Comparison of ENCODE assay signal across 25 mouse cellular contexts in the genomic region with DNA sequence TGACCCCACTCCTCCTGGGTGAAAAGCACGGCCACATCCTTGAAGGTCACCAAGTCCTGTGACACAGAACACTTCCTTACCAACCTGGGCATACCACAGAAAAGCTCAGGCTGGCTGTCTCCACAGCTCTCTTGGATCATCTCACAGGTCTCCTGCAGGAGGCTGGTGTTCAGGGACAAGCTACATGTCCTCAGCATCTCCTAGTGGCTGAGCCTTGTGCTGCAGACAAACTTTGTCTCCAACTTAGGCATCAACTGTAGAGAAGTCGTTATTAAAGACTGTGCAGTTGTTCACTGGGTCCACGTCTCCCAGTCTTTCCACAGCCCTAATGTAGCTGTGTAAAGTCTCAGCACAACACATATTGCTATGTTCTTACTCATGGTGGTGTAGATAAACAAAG. TPM values are rescaled to one million over a fixed set of nuclear protein-coding genes. Genes with fewer than 3 reads are reported as not detected.
DNase-seq lines count a peak whose midpoint lies in the region; ATAC-seq and TF ChIP-seq lines count a peak whose summit lies in the region.
"Had no signal": no experiment of that assay in that cellular context is flagged by ENCODE, and none has a peak within 500 bp of the region (broad histone marks: within the 10 kb centered on the region; RNA-seq: fewer than 3 reads in every experiment).

No protein-coding gene starts in this region.

- H3K27ac ChIP-seq in hindbrain, postnatal 0 days = no peak overlapping the region
- no peak overlapping the region for H3K27ac ChIP-seq in hindbrain, embryonic 10.5 days
- H3K27ac ChIP-seq in midbrain, postnatal 0 days (ENCODE audit: low read depth, low read length) = no peak overlapping the region
- no peak overlapping the region for H3K27ac ChIP-seq in midbrain, embryonic 11.5 days (ENCODE audit: low read depth, low read length)
- H3K27ac ChIP-seq: embryonic facial prominence, embryonic 15.5 days; forebrain, embryonic 10.5 days; hindbrain, embryonic 15.5 days; liver, embryonic 13.5 days; midbrain, embryonic 15.5 days had no signal

- H3K36me3 ChIP-seq in hindbrain, postnatal 0 days (ENCODE audit: insufficient read depth, low read length) = peaks cover 33% of the 10 kb centered on the region
- peaks cover 72% of the 10 kb centered on the region for H3K36me3 ChIP-seq in hindbrain, embryonic 10.5 days
- peaks cover 20% of the 10 kb centered on the region for H3K36me3 ChIP-seq in midbrain, postnatal 0 days (ENCODE audit: insufficient read depth, low read length)
- H3K36me3 ChIP-seq in midbrain, embryonic 11.5 days (ENCODE audit: control insufficient read depth, insufficient read depth, low read length) = peaks cover 25% of the 10 kb centered on the region
- H3K36me3 ChIP-seq: liver, embryonic 13.5 days had no signal

- no peak overlapping the region for H3K4me3 ChIP-seq in hindbrain, postnatal 0 days (ENCODE audit: low read length)
- H3K4me3 ChIP-seq in hindbrain, embryonic 10.5 days = no peak overlapping the region
- no peak overlapping the region for H3K4me3 ChIP-seq in midbrain, postnatal 0 days (ENCODE audit: low read depth, low read length)
- H3K4me3 ChIP-seq in midbrain, embryonic 11.5 days (ENCODE audit: low read depth, low read length) = no peak overlapping the region
- H3K4me3 ChIP-seq: embryonic facial prominence, embryonic 15.5 days; forebrain, embryonic 10.5 days; hindbrain, embryonic 15.5 days; liver, embryonic 13.5 days; midbrain, embryonic 15.5 days had no signal

- H3K4me1 ChIP-seq in hindbrain, postnatal 0 days (ENCODE audit: insufficient read depth, low read length) = peaks cover 6% of the 10 kb centered on the region; the same call in 1 of the 2 replicates
- peaks cover 18% of the 10 kb centered on the region for H3K4me1 ChIP-seq in hindbrain, embryonic 10.5 days (replicated peaks)
- H3K4me1 ChIP-seq in midbrain, postnatal 0 days (ENCODE audit: insufficient read depth, low read length) = peaks cover 7% of the 10 kb centered on the region; the same call in 1 of the 2 replicates
- H3K4me1 ChIP-seq in midbrain, embryonic 11.5 days (ENCODE audit: control insufficient read depth, insufficient read depth, low read length) = peaks cover 6% of the 10 kb centered on the region
- H3K4me1 ChIP-seq: liver, embryonic 13.5 days had no signal

- TF ChIP-seq CTCF in hindbrain, postnatal 0 days (IDR thresholded peaks at IDR 0.05; ENCODE audit: low read depth) = peak; percentile 42
- TF ChIP-seq CTCF in midbrain, postnatal 0 days (IDR thresholded peaks at IDR 0.05) = peak; percentile 24; the same call in 1 of the 2 replicates

- no peak overlapping the region for H3K4me2 ChIP-seq in hindbrain, postnatal 0 days (ENCODE audit: low read depth, low read length)
- no peak overlapping the region for H3K4me2 ChIP-seq in midbrain, postnatal 0 days (ENCODE audit: low read depth, low read length, poor library complexity, severe bottlenecking)
- H3K4me2 ChIP-seq in midbrain, embryonic 11.5 days = no peak overlapping the region
- H3K4me2 ChIP-seq: embryonic facial prominence, embryonic 15.5 days; hindbrain, embryonic 15.5 days; liver, embryonic 13.5 days; midbrain, embryonic 15.5 days had no signal

- no peak overlapping the region for H3K9ac ChIP-seq in hindbrain, postnatal 0 days (replicated peaks; ENCODE audit: low read length)
- H3K9ac ChIP-seq in midbrain, postnatal 0 days (replicated peaks; ENCODE audit: low read length, poor library complexity, severe bottlenecking) = no peak overlapping the region
- H3K9ac ChIP-seq in midbrain, embryonic 11.5 days (ENCODE audit: low read length) = no peak overlapping the region
- H3K9ac ChIP-seq: embryonic facial prominence, embryonic 15.5 days; hindbrain, embryonic 15.5 days; liver, embryonic 13.5 days; midbrain, embryonic 15.5 days had no signal

- DNase-seq in hindbrain, postnatal 0 days (ENCODE audit: low spot score) = no peak
- no peak for DNase-seq in hindbrain, embryonic 10.5 days (ENCODE audit: low spot score)
- no peak for DNase-seq in midbrain, postnatal 0 days (ENCODE audit: low spot score)
- no peak for DNase-seq in midbrain, embryonic 11.5 days (ENCODE audit: low spot score, missing footprints)
- DNase-seq in brain, adult 2 months (ENCODE audit: low read depth, low spot score) = peak; percentile 16
- peak; percentile 52 for DNase-seq in thymus, postnatal 4 days
- DNase-seq in heart, postnatal 25 days (ENCODE audit: low spot score) = no peak
- no peak for DNase-seq in kidney, adult 8-10 months
- DNase-seq: adrenal gland, postnatal 14 days; cerebellum, postnatal 10 days; embryo, embryonic 11 days; gastrocnemius, postnatal 14 days; liver, embryonic 13.5 days had no signal

- WGBS in hindbrain, postnatal 0 days = 80% methylated on average over 3 of the region's 3 CpGs
- 88% methylated on average over 3 of the region's 3 CpGs for WGBS in hindbrain, embryonic 10.5 days
- 85% methylated on average over 3 of the region's 3 CpGs for WGBS in midbrain, postnatal 0 days
- 81% methylated on average over 3 of the region's 3 CpGs for WGBS in midbrain, embryonic 11.5 days

- ATAC-seq in hindbrain, postnatal 0 days = no peak
- ATAC-seq in midbrain, postnatal 0 days (ENCODE audit: low FRiP score) = no peak
- ATAC-seq in midbrain, embryonic 11.5 days (ENCODE audit: low FRiP score) = no peak
- ATAC-seq: lung, postnatal 0 days; midbrain, embryonic 15.5 days had no signal

- intact Hi-C loops in heart, postnatal 25 days (cut with DNase I) = no loop called here

- 0 out of 2 replicates have a peak, but pooled peaks cover 5% of the 10 kb centered on the region for H3K9me3 ChIP-seq in hindbrain, postnatal 0 days (ENCODE audit: low read length)
- H3K9me3 ChIP-seq in hindbrain, embryonic 10.5 days = no peaks in the 10 kb centered on the region; the same call in 1 of the 2 replicates
- H3K9me3 ChIP-seq in midbrain, postnatal 0 days (ENCODE audit: low read length) = no peaks in the 10 kb centered on the region
- no peaks in the 10 kb centered on the region for H3K9me3 ChIP-seq in midbrain, embryonic 11.5 days (ENCODE audit: control insufficient read depth, low read length)
- H3K9me3 ChIP-seq: embryonic facial prominence, embryonic 15.5 days; hindbrain, embryonic 15.5 days; liver, embryonic 13.5 days; midbrain, embryonic 15.5 days had no signal

- H3K27me3 ChIP-seq in hindbrain, postnatal 0 days (ENCODE audit: insufficient read depth, low read length) = no peaks in the 10 kb centered on the region
- H3K27me3 ChIP-seq in hindbrain, embryonic 10.5 days (ENCODE audit: insufficient read depth, poor library complexity, severe bottlenecking) = no peaks in the 10 kb centered on the region
- no peaks in the 10 kb centered on the region for H3K27me3 ChIP-seq in midbrain, postnatal 0 days (ENCODE audit: insufficient read depth, low read length)
- H3K27me3 ChIP-seq in midbrain, embryonic 11.5 days (ENCODE audit: control insufficient read depth, insufficient read depth, low read length) = no peaks in the 10 kb centered on the region
- H3K27me3 ChIP-seq: embryonic facial prominence, embryonic 15.5 days; hindbrain, embryonic 15.5 days; liver, embryonic 13.5 days; midbrain, embryonic 15.5 days had no signal

RNA-seq across cellular contexts. Expression of a gene that starts 3.7 kb away (rescaled TPM):
- total RNA-seq in hindbrain, postnatal 0 days (2014; rRNA removed) = 3.5 and 4.0 TPM in 2 replicates
- 6.2 and 7.3 TPM in 2 replicates for polyA plus RNA-seq in hindbrain, postnatal 0 days (2015; fragmentation: Nextera tagmentation; extraction: Ambion mirVana)
- polyA plus RNA-seq in hindbrain, embryonic 10.5 days (2016; fragmentation: Nextera tagmentation; extraction: Ambion mirVana) = 11.9 and 12.8 TPM in 2 replicates
- total RNA-seq in midbrain, postnatal 0 days (2014; rRNA removed) = 7.2 and 8.0 TPM in 2 replicates
- 7.5 and 8.0 TPM in 2 replicates for polyA plus RNA-seq in midbrain, postnatal 0 days (2015; fragmentation: Nextera tagmentation; extraction: Ambion mirVana)
- 18.7 and 20.6 TPM in 2 replicates for polyA plus RNA-seq in midbrain, embryonic 11.5 days (2014; fragmentation: Nextera tagmentation; extraction: Ambion mirVana)
- total RNA-seq in heart, postnatal 25 days (2021) = 1 to 10 TPM in 1 of 2 experiments, under 1 TPM in 1; 0.86 to 1.1 TPM
- total RNA-seq: megakaryocyte, adult 5-6 weeks; MEL had no signal

RNA-seq across cellular contexts. Expression of a gene that starts 32.2 kb away (rescaled TPM):
- 15.8 and 24.3 TPM in 2 replicates for total RNA-seq in hindbrain, postnatal 0 days (2014; rRNA removed)
- 28.0 and 29.2 TPM in 2 replicates for polyA plus RNA-seq in hindbrain, postnatal 0 days (2015; fragmentation: Nextera tagmentation; extraction: Ambion mirVana)
- polyA plus RNA-seq in hindbrain, embryonic 10.5 days (2016; fragmentation: Nextera tagmentation; extraction: Ambion mirVana) = 27.0 and 27.8 TPM in 2 replicates
- total RNA-seq in midbrain, postnatal 0 days (2014; rRNA removed) = 27.9 and 29.1 TPM in 2 replicates
- polyA plus RNA-seq in midbrain, postnatal 0 days (2015; fragmentation: Nextera tagmentation; extraction: Ambion mirVana) = 33.9 and 35.5 TPM in 2 replicates
- polyA plus RNA-seq in midbrain, embryonic 11.5 days (2014; fragmentation: Nextera tagmentation; extraction: Ambion mirVana) = 35.5 and 39.0 TPM in 2 replicates
- total RNA-seq in heart, postnatal 25 days (2021) = 1 to 10 TPM; 3.3 to 3.7 TPM
- total RNA-seq: MEL had no signal

RNA-seq across cellular contexts. Expression of a gene that starts 33.3 kb away (rescaled TPM):
- not detected in 2 replicates for total RNA-seq in hindbrain, postnatal 0 days (2014; rRNA removed)
- polyA plus RNA-seq in hindbrain, postnatal 0 days (2015; fragmentation: Nextera tagmentation; extraction: Ambion mirVana) = not detected in 2 replicates
- not detected in 2 replicates for polyA plus RNA-seq in hindbrain, embryonic 10.5 days (2016; fragmentation: Nextera tagmentation; extraction: Ambion mirVana)
- total RNA-seq in midbrain, postnatal 0 days (2014; rRNA removed) = not detected in 2 replicates
- polyA plus RNA-seq in midbrain, postnatal 0 days (2015; fragmentation: Nextera tagmentation; extraction: Ambion mirVana) = not detected in 2 replicates
- not detected in 2 replicates for polyA plus RNA-seq in midbrain, embryonic 11.5 days (2014; fragmentation: Nextera tagmentation; extraction: Ambion mirVana)
- total RNA-seq in heart, postnatal 25 days (2021) = not detected
- total RNA-seq: gastrocnemius, postnatal 14 days; layer of hippocampus, adult 8-10 months; left cerebral cortex, adult 8-10 months; MEL had no signal
- polyA plus RNA-seq: forebrain, embryonic 10.5 days; frontal cortex, adult 2 months; heart, postnatal 0 days; hindbrain, embryonic 15.5 days; liver, embryonic 13.5 days; stomach, embryonic 14.5 days had no signal

RNA-seq across cellular contexts. Expression of a gene that starts 42.4 kb away (rescaled TPM):
- 2.4 and 3.2 TPM in 2 replicates for total RNA-seq in hindbrain, postnatal 0 days (2014; rRNA removed)
- 0.85 and 1.1 TPM in 2 replicates for polyA plus RNA-seq in hindbrain, postnatal 0 days (2015; fragmentation: Nextera tagmentation; extraction: Ambion mirVana)
- polyA plus RNA-seq in hindbrain, embryonic 10.5 days (2016; fragmentation: Nextera tagmentation; extraction: Ambion mirVana) = 0.45 and 0.94 TPM in 2 replicates
- 2.7 and 4.1 TPM in 2 replicates for total RNA-seq in midbrain, postnatal 0 days (2014; rRNA removed)
- 1.2 and 1.4 TPM in 2 replicates for polyA plus RNA-seq in midbrain, postnatal 0 days (2015; fragmentation: Nextera tagmentation; extraction: Ambion mirVana)
- 1.3 and 1.5 TPM in 2 replicates for polyA plus RNA-seq in midbrain, embryonic 11.5 days (2014; fragmentation: Nextera tagmentation; extraction: Ambion mirVana)
- 1 to 10 TPM; 1.1 to 1.3 TPM for total RNA-seq in heart, postnatal 25 days (2021)
- total RNA-seq: megakaryocyte, adult 5-6 weeks; MEL had no signal

RNA-seq across cellular contexts. Expression of a gene that starts 47.7 kb away (rescaled TPM):
- total RNA-seq in hindbrain, postnatal 0 days (2014; rRNA removed) = 0.52 and 1.1 TPM in 2 replicates
- polyA plus RNA-seq in hindbrain, postnatal 0 days (2015; fragmentation: Nextera tagmentation; extraction: Ambion mirVana) = 2.3 and 2.8 TPM in 2 replicates
- polyA plus RNA-seq in hindbrain, embryonic 10.5 days (2016; fragmentation: Nextera tagmentation; extraction: Ambion mirVana) = 0.88 and 1.1 TPM in 2 replicates
- 2.0 and 2.8 TPM in 2 replicates for total RNA-seq in midbrain, postnatal 0 days (2014; rRNA removed)
- 2.7 and 3.8 TPM in 2 replicates for polyA plus RNA-seq in midbrain, postnatal 0 days (2015; fragmentation: Nextera tagmentation; extraction: Ambion mirVana)
- polyA plus RNA-seq in midbrain, embryonic 11.5 days (2014; fragmentation: Nextera tagmentation; extraction: Ambion mirVana) = 1.5 and 1.7 TPM in 2 replicates
- 1 to 10 TPM; 1.4 to 2.2 TPM for total RNA-seq in heart, postnatal 25 days (2021)
- total RNA-seq: megakaryocyte, adult 5-6 weeks; MEL had no signal

Comparison
In these comparisons a context has a peak if more than half of its experiments do, and no peak if none do; other contexts are left out.
1. DNase-seq: peak in brain, adult 2 months (single experiment) and thymus, postnatal 4 days (single experiment); none in hindbrain, postnatal 0 days (single experiment), hindbrain, embryonic 10.5 days (single experiment), midbrain, postnatal 0 days (single experiment), midbrain, embryonic 11.5 days (single experiment), heart, postnatal 25 days (single experiment) and kidney, adult 8-10 months (0 of 2).